13 mouse cellular contexts compared by ENCODE assay signal in the genomic region with DNA sequence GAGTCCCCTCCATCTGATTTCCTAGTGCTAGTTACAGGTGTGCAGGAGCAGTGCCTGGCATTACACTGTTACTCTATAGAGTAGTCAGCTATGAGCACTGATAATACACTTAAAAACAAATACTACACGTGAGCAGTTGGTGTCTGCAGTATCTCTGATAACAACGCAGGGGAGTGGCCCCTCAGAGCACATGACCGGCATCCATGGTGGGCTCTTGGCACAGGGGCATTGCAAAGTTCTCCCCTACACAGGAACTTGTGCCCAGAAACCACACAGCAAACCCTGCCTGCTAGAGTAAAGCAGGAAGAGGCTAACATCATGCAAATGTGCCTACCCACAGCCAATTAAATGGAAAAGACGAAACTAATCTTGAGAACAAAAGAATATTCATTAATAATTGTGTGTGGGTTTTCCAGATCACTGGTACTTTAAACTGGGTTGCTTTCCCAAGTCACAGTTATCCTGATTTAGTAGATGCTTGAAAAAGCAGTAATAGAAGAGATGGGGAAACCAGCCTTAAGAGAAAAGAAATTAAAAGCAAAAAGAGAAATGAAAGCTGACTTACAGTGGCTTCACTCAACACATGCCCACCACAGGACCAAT.
DNase-seq lines count a peak whose midpoint lies in the region; ATAC-seq and TF ChIP-seq lines count a peak whose summit lies in the region.
"Had no signal": no experiment of that assay in that cellular context is flagged by ENCODE, and none has a peak within 500 bp of the region (broad histone marks: within the 10 kb centered on the region; RNA-seq: fewer than 3 reads in every experiment).

No protein-coding gene starts in this region.

- dilution Hi-C loops in CH12.LX (cut with MboI; ENCODE audit: extremely low pct_ligation_motif_present, extremely low pct_unique_long_range_greater_than_20kb, low sequenced_read_pairs), result no loop called here

- no peak for TF ChIP-seq CTCF in CH12.LX (conservative IDR thresholded peaks at IDR 0.05 in 1 of 2, IDR thresholded peaks at IDR 0.05 in 1 of 2; ENCODE audit: low read depth in 2 of 2, low read length in 2 of 2)

- peak overlapping the region; percentile 15; the same call in 1 of the 2 replicates for H3K4me2 ChIP-seq in CH12.LX (ENCODE audit: insufficient read depth, low read depth, poor library complexity, severe bottlenecking)
- H3K4me2 ChIP-seq in forebrain, embryonic 13.5 days, result no peak overlapping the region

- no peak overlapping the region for H3K27ac ChIP-seq in CH12.LX (ENCODE audit: insufficient read depth, low read depth)
- no peak overlapping the region for H3K27ac ChIP-seq in forebrain, embryonic 13.5 days
- H3K27ac ChIP-seq: embryonic facial prominence, embryonic 10.5 days; gastrocnemius, adult 2 months had no signal

- in situ Hi-C loops in CH12.LX (cut with MboI; ENCODE audit: low pct_ligation_motif_present, low pct_unique_long_range_greater_than_20kb, low sequenced_read_pairs), result no loop called here

- no peaks in the 10 kb centered on the region for H3K9me3 ChIP-seq in CH12.LX (replicated peaks; ENCODE audit: low read length)
- H3K9me3 ChIP-seq in forebrain, embryonic 13.5 days (replicated peaks), result no peaks in the 10 kb centered on the region
- H3K9me3 ChIP-seq: embryonic facial prominence, embryonic 10.5 days had no signal

- no peaks in the 10 kb centered on the region; the same call in 1 of the 2 replicates for H3K79me2 ChIP-seq in CH12.LX (replicated peaks; ENCODE audit: control insufficient read depth, extremely low read depth, insufficient read depth, poor library complexity, severe bottlenecking)

- no peak for TF ChIP-seq RAD21 in CH12.LX (IDR thresholded peaks at IDR 0.05; ENCODE audit: low read depth, low read length)

- TF ChIP-seq EP300 in CH12.LX (IDR thresholded peaks at IDR 0.05; ENCODE audit: low read length), result peak; percentile 52; the same call in 1 of the 2 replicates

- H3K4me1 ChIP-seq in CH12.LX (ENCODE audit: control insufficient read depth in 1 of 2, insufficient read depth in 2 of 2), result peaks cover 18 to 73% of the 10 kb centered on the region in 2 experiments
- no peaks in the 10 kb centered on the region for H3K4me1 ChIP-seq in forebrain, embryonic 13.5 days

- H3K9ac ChIP-seq in CH12.LX (ENCODE audit: insufficient read depth, low read depth), result no peak overlapping the region
- no peak overlapping the region for H3K9ac ChIP-seq in forebrain, embryonic 13.5 days

- H3K4me3 ChIP-seq in CH12.LX (replicated peaks in 1 of 3; ENCODE audit: low read depth in 2 of 3, low read length in 2 of 3, poor library complexity in 1 of 3), result no peak overlapping the region
- H3K4me3 ChIP-seq in forebrain, embryonic 13.5 days, result no peak overlapping the region
- H3K4me3 ChIP-seq: embryonic facial prominence, embryonic 10.5 days; gastrocnemius, adult 2 months had no signal

- no peaks in the 10 kb centered on the region for H3K27me3 ChIP-seq in CH12.LX (replicated peaks)
- H3K27me3 ChIP-seq in forebrain, embryonic 13.5 days, result peaks cover 36% of the 10 kb centered on the region

- no peak for TF ChIP-seq POLR2A in CH12.LX (IDR thresholded peaks at IDR 0.05; ENCODE audit: low read depth, low read length)

- DNase-seq in A20 (ENCODE audit: low read depth, low spot score), result peak; percentile 80
- peak; percentile 50 for DNase-seq in CH12.LX (ENCODE audit: extremely low read depth)
- DNase-seq in liver, result peak; percentile 36
- no peak for DNase-seq in adrenal gland, postnatal 10 days
- DNase-seq: cerebellum, adult 2 months; gastrocnemius, adult 2 months; heart, postnatal 4 days; kidney, adult 2 months; lung, adult 18-20 months had no signal

- peak; percentile 86 for ATAC-seq in megakaryocyte-erythroid progenitor cell, adult 5-6 weeks (replicated peaks; ENCODE audit: low FRiP score, low TSS enrichment, poor library complexity, severe bottlenecking)
- ATAC-seq in frontal cortex, adult (ENCODE audit: low TSS enrichment), result no peak
- ATAC-seq in forebrain, embryonic 13.5 days, result no peak

- H3K36me3 ChIP-seq in CH12.LX (replicated peaks in 1 of 2; ENCODE audit: control insufficient read depth in 1 of 2, insufficient read depth in 1 of 2, low read length in 1 of 2), result peaks cover 0 to 8% of the 10 kb centered on the region in 2 experiments
- H3K36me3 ChIP-seq in forebrain, embryonic 13.5 days (ENCODE audit: poor library complexity, severe bottlenecking), result no peaks in the 10 kb centered on the region

- 71% methylated on average over 4 of the region's 4 CpGs for WGBS in forebrain, embryonic 13.5 days

TF ChIP-seq in CH12.LX, 34 proteins besides CTCF, POLR2A, EP300 and RAD21:
- TF ChIP-seq ELF1 (IDR thresholded peaks at IDR 0.05; ENCODE audit: low read depth, low read length), result peak; percentile 50; the same call in 1 of the 2 replicates
- 0 out of 2 replicates have a peak, but pooled peaks have one; percentile 35 for TF ChIP-seq MAX (IDR thresholded peaks at IDR 0.05; ENCODE audit: low read length)
- TF ChIP-seq BHLHE40 (IDR thresholded peaks at IDR 0.05; ENCODE audit: low read depth, low read length), result peak; percentile 67
- TF ChIP-seq KAT2A (IDR thresholded peaks at IDR 0.05; ENCODE audit: insufficient replicate concordance, low read length), result no peak
- TF ChIP-seq ETS1 (conservative IDR thresholded peaks at IDR 0.05; ENCODE audit: low read depth, low read length), result peak; percentile 41; the same call in 1 of the 2 replicates
- no peak for TF ChIP-seq ZC3H11A (IDR thresholded peaks at IDR 0.05; ENCODE audit: low read depth, low read length)
- TF ChIP-seq MAFK (IDR thresholded peaks at IDR 0.05; ENCODE audit: insufficient replicate concordance, low read length), result 0 out of 2 replicates have a peak, but pooled peaks have one; percentile 29
- TF ChIP-seq SIN3A (IDR thresholded peaks at IDR 0.05; ENCODE audit: low read length), result peak; percentile 29; the same call in 1 of the 2 replicates
TF ChIP-seq in CH12.LX: peak in this region for 6.
